In genomic region chr6:91048019-91048418, GRCm38 (mm10) we compare ENCODE assay signal across 11 mouse cellular contexts.
"Had no signal": no experiment of that assay in that cellular context is flagged by ENCODE, and none has a peak within 500 bp of the region (broad histone marks: within the 10 kb centered on the region; RNA-seq: fewer than 3 reads in every experiment).

No protein-coding gene starts in this region.

- H3K36me3 ChIP-seq: limb, embryonic 13.5 days had no signal

- H3K9ac ChIP-seq: kidney, embryonic 15.5 days; limb, embryonic 13.5 days; liver, embryonic 14.5 days; midbrain, embryonic 13.5 days had no signal

- H3K4me3 ChIP-seq: kidney, embryonic 15.5 days; limb, embryonic 13.5 days; midbrain, embryonic 13.5 days had no signal

- DNase-seq: kidney, postnatal 14 days; layer of hippocampus, postnatal 36 days; left cerebral cortex, postnatal 4 days; lung, adult 18-20 months; right cerebral cortex, adult 18-20 months; right cerebral cortex, postnatal 25 days; thymus, postnatal 4 days had no signal

- H3K9me3 ChIP-seq: kidney, embryonic 15.5 days; limb, embryonic 13.5 days; midbrain, embryonic 13.5 days had no signal

- H3K4me2 ChIP-seq: kidney, embryonic 15.5 days; limb, embryonic 13.5 days; midbrain, embryonic 13.5 days had no signal

- H3K27me3 ChIP-seq: kidney, embryonic 15.5 days; limb, embryonic 13.5 days; midbrain, embryonic 13.5 days had no signal

- ATAC-seq: midbrain, embryonic 13.5 days had no signal

- H3K27ac ChIP-seq: kidney, embryonic 15.5 days; limb, embryonic 13.5 days; liver, embryonic 14.5 days; midbrain, embryonic 13.5 days had no signal
